Mouse (Mus musculus) intestine, postnatal 0 days (tissue): ENCODE data around the gene Lrrc61. TPM values are rescaled to one million over a fixed set of nuclear protein-coding genes. Genes with fewer than 3 reads are reported as not detected.
"Not testable (repeated sequence)": the region's sequence is repeated elsewhere in the genome, so short reads cannot be mapped to it uniquely, and the experiment has no call there.

Experiments
- ATAC-seq: fragments of 200-750 bp; cut with Nextera tagmentation; 2 replicates; pipeline ENCODE4 v1.8.0; 2017; ENCODE audit warnings: mild to moderate bottlenecking, moderate TSS enrichment, moderate library complexity
- H3K27ac ChIP-seq: fragments of 300-500 bp; sonication (generic); 2 replicates; pipeline ENCODE4 v1.5.1; 2014; ENCODE audit warnings: mild to moderate bottlenecking, low read depth, low read length, moderate library complexity
- H3K27me3 ChIP-seq: fragments of 300-500 bp; sonication (generic); replicated peaks from 2 replicates; pipeline ENCODE4 v1.6.1; 2014; ENCODE audit warnings: low read length, mixed read lengths; ENCODE audit not compliant: control insufficient read depth, insufficient read depth
- H3K36me3 ChIP-seq: fragments of 300-500 bp; sonication (generic); 2 replicates; pipeline ENCODE4 v1.6.1; 2014; ENCODE audit warnings: mild to moderate bottlenecking, moderate library complexity; ENCODE audit not compliant: control insufficient read depth, insufficient read depth
- H3K4me1 ChIP-seq: fragments of 300-500 bp; sonication (generic); replicated peaks from 2 replicates; pipeline ENCODE4 v1.6.1; 2014; ENCODE audit warnings: antibody characterized with exemption, low read length, mixed read lengths; ENCODE audit not compliant: control insufficient read depth, insufficient read depth
- H3K4me2 ChIP-seq: fragments of 300-500 bp; sonication (generic); replicated peaks from 2 replicates; pipeline ENCODE4 v1.6.1; 2014; ENCODE audit warnings: low read depth, mild to moderate bottlenecking, moderate library complexity
- H3K4me3 ChIP-seq: fragments of 300-500 bp; sonication (generic); 2 replicates; pipeline ENCODE4 v1.5.1; 2014; ENCODE audit warnings: low read depth, low read length
- H3K9ac ChIP-seq: fragments of 300-500 bp; sonication (generic); 2 replicates; pipeline ENCODE4 v1.6.1; 2014; ENCODE audit warnings: mild to moderate bottlenecking, low read depth, low read length
- H3K9me3 ChIP-seq: fragments of 300-500 bp; sonication (generic); 2 replicates; pipeline ENCODE4 v1.6.1; 2016; ENCODE audit warnings: mixed run types; ENCODE audit not compliant: control insufficient read depth
- CTCF ChIP-seq: sonication (generic); IDR thresholded peaks from 2 replicates; pipeline ENCODE4 v1.5.1; 2016; ENCODE audit warnings: low read depth, mild to moderate bottlenecking, control low read depth, antibody characterized with exemption, moderate library complexity
- WGBS: fragments of 180-500 bp; shearing (Covaris S2); extraction: QIAGEN DNeasy Blood & Tissue Kit; methylation state at CpG from one replicate; pipeline ENCODE4 v1.1.7; 2014; 5-methylcytosine and 5-hydroxymethylcytosine counted together
- polyA plus RNA-seq: library from polyadenylated mRNA; unstranded; fragments of >200 nt; fragmentation: Nextera tagmentation; extraction: Ambion mirVana; gene quantifications from 2 replicates; pipeline ENCODE4 v1.2.1, GENCODE M21; 2015

The Lrrc61 gene
- 7.6 and 9.5 TPM in 2 replicates for polyA plus RNA-seq

DNA sequence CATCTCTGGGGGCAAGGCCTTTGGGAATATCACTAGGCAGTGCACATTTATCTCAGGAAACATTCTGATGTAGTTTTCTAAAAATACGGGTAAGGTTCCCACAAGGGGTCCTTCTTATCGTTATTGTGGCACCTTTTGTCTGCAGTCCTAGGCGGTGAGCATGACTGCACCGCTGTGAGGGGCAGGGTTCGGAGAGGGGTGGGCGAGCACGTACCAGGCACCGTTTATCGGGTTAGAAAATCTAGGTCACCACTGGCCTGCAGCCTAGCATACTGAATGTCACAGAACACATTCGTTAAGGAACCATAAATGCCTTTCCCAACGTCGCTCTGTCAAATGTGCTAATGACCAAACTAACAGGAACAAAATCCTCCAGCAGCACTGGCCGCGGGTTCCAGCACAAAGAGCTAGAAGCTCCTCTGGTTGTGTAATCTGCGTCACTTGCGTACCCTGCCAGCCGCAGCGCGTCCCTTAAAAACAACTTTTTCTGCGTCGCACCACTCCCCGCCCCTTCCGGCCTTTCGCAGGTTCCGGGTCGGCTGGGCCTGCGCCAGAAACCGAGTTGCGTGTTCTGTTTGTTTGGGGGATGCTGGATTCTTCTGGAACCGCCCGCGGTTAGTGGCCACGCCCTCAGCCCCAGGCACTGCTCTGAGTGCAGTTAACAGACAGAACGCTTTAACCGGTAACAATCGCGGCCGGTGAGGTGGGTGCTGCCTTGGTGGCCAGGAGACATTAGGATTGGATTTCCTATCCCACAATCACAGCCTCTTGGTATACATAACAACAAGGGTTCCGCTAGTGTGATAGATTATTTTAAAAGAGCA lies at the start of gene Lrrc61:
Gene Lrrc61 (plus strand): TSS at position 517 of the 824 bp plus-strand sequence.
- Histone ChIP-seq H3K9me3 (no peaks in the 10 kb centered on the region), H3K4me1 (0 out of 2 replicates have a peak, but pooled peaks cover 5% of the 10 kb centered on the region), H3K9ac (peak within 1 kb of the TSS; percentile 48; the same call in 1 of the 2 replicates), H3K4me2 (peak within 1 kb of the TSS; percentile 68), H3K4me3 (peak within 1 kb of the TSS; percentile 51), H3K27me3 (no peaks in the 10 kb centered on the region), H3K36me3 (no peaks in the 10 kb centered on the region), H3K27ac (peak within 1 kb of the TSS; percentile 76)
- 1% methylated on average over 39 of the region's 39 CpGs for WGBS
- no peak for TF ChIP-seq CTCF
- ATAC-seq: peak; percentile 89

DNA sequence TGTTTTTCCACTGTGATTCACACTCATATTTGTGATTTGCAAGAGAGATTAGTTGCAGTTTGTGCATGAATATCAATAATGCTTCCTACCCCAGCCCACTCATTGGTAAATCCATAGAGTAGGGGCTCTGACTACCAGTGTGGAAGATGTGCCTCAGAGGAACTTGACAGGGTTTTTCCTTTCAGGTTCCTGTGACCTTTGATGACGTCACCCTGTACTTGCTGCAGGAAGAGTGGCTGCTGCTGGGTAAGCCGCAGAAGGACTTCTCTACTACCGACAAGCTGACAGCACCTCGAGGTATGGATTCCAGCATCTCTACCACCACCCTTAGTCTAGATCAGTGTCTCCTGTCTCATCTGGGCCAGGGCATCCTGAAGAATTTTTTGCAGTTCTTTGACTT lies 46.5 kb upstream of the Lrrc61 start:
- TF ChIP-seq CTCF: no peak
- Histone ChIP-seq H3K4me2 (no peak overlapping the region), H3K27ac (no peak overlapping the region), H3K4me1 (no peaks in the 10 kb centered on the region), H3K9ac (no peak overlapping the region), H3K4me3 (no peak overlapping the region), H3K36me3 (peaks cover 14% of the 10 kb centered on the region), H3K27me3 (no peaks in the 10 kb centered on the region), H3K9me3 (no peaks in the 10 kb centered on the region)
- WGBS: 80% methylated on average over 4 of the region's 4 CpGs
- ATAC-seq: no peak

DNA sequence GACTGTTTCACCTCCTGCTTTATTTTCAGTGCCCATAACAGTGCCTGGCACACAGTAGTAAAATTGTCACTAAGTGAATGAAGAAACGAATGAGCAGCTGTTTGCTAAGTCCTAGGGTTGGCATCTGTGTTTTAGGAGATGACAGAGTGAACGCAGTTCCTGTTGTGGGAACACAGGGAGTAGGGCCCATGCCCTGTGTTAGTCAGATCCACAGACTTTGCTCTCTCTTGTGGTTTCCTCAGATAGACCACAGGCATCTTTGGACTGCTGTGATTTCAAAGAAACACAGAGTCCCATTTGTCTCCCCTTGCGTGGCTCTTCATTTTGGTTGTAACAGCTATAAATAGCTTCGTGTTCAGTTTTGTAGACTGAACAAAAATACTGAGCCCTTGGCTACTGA lies 44.2 kb upstream of the Lrrc61 start:
- WGBS: 76% methylated on average over 4 of the region's 4 CpGs

DNA sequence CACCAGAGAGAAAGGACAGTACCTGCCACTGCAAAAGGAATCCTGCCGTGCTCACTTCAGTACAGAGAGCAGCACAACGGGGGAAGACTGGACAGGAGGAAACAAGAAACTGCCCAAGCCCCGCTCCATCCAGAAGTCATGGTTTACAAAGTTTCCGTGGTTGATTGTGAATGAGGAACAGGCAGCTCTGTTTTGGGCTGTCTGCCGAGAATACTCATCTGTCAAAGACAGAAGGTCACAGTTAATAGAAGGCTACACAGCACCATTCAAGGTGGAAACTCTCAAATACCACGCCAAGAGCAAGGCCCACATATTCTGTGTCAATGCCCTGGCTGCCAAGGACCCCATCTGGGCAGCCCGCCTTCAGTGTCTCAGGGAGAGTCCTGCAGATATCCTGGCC lies 42.7 kb upstream of the Lrrc61 start:
- H3K9me3 ChIP-seq: no peaks in the 10 kb centered on the region
- no peaks in the 10 kb centered on the region for H3K27me3 ChIP-seq
- H3K27ac ChIP-seq: no peak overlapping the region
- H3K4me2 ChIP-seq: no peak overlapping the region
- TF ChIP-seq CTCF: no peak
- no peak overlapping the region for H3K4me3 ChIP-seq
- H3K4me1 ChIP-seq: no peaks in the 10 kb centered on the region
- peaks cover 28% of the 10 kb centered on the region for H3K36me3 ChIP-seq
- WGBS: 87% methylated on average over 7 of the region's 7 CpGs
- no peak for ATAC-seq
- H3K9ac ChIP-seq: no peak overlapping the region

More for the DNA sequence above, 44.2 kb upstream of the Lrrc61 start:
- TF ChIP-seq CTCF: no peak
- Histone ChIP-seq H3K4me3 (no peak overlapping the region), H3K27me3 (no peaks in the 10 kb centered on the region), H3K4me2 (no peak overlapping the region), H3K27ac (no peak overlapping the region), H3K9ac (no peak overlapping the region), H3K36me3 (peaks cover 28% of the 10 kb centered on the region), H3K4me1 (no peaks in the 10 kb centered on the region), H3K9me3 (no peaks in the 10 kb centered on the region)
- ATAC-seq: no peak

DNA sequence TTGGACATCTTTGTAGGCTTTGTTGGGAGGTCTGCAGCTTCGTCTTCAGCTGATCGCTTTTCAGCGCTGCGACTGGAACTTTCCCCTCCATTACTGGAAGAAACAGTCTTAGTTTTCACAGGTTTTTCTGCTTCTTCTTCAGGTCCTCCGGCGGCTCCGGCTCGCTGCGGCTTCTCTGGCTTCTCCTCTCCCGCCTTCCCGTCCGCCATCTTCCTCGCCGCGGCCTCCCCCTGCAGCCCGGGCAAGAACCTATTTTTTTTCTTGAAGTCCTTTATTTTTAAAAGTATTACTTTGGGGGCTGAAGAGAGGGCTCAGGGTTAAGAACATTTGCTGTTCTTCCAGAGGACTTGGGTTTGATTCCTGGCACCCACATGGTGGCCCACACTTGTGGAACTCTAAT lies 29.7 kb upstream of the Lrrc61 start:
- over 99% methylated on average over 12 of the region's 16 CpGs for WGBS

DNA sequence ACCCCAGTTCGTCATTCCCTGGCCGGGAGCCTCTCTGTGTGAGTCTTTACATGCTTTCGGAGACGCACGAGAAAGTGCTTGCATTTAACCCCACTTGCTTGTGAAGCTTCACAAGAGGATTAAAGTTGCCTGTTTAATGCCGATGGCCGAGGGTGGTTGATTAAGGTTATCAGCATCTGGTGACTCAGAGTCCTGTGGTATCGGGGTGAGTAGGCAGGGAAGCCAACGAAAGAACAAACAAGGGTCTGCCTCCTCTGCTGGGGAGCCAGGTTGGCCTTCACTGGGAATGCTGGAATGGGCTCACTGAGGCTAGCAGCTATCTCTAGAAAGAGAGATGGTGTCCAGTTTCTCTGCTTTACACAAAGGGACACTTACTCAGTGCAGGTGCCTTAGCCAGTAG lies 26.7 kb upstream of the Lrrc61 start:
- no peaks in the 10 kb centered on the region for H3K9me3 ChIP-seq
- H3K4me2 ChIP-seq: no peak overlapping the region
- H3K27me3 ChIP-seq: no peaks in the 10 kb centered on the region
- no peak for TF ChIP-seq CTCF
- WGBS: 77% methylated on average over 9 of the region's 9 CpGs
- no peak overlapping the region for H3K27ac ChIP-seq
- H3K4me3 ChIP-seq: no peak overlapping the region
- no peak overlapping the region for H3K9ac ChIP-seq
- no peaks in the 10 kb centered on the region for H3K4me1 ChIP-seq
- no peak for ATAC-seq
- H3K36me3 ChIP-seq: peaks cover 14% of the 10 kb centered on the region

More for the DNA sequence above, 29.7 kb upstream of the Lrrc61 start:
- H3K9ac ChIP-seq, H3K27ac ChIP-seq, H3K9me3 ChIP-seq, H3K27me3 ChIP-seq, H3K4me2 ChIP-seq, H3K4me1 ChIP-seq, ATAC-seq, H3K4me3 ChIP-seq: not testable (repeated sequence)
- H3K36me3 ChIP-seq: peaks cover 16% of the 10 kb centered on the region
